ENCODE assay signal across 8 mouse cellular contexts in the genomic region with DNA sequence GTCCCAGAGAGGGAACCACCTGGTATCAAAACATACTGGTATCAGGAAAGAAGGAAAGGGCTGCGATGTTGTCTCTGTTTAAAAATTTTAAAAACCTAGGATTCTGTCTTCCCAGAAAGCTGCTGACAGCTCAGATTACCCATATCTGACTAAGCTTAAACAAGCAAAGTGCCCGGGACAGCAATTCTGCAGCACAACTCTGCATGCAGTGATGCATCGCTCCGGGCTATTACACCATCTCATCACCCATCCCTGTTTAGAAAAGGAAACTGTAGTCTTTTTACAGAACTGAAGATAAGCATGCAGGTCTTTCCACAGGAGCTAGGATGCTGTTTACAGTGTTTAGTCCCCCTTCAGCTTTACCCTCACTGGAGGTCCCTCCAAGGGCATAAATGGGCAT. TPM values are rescaled to one million over a fixed set of nuclear protein-coding genes. Genes with fewer than 3 reads are reported as not detected.
DNase-seq lines count a peak whose midpoint lies in the region; ATAC-seq and TF ChIP-seq lines count a peak whose summit lies in the region.

No protein-coding gene starts in this region.

- peaks cover 5% of the 10 kb centered on the region; the same call in 1 of the 2 replicates for H3K36me3 ChIP-seq in embryonic facial prominence, embryonic 12.5 days
- H3K36me3 ChIP-seq in hindbrain, postnatal 0 days (ENCODE audit: insufficient read depth, low read length) = no peaks in the 10 kb centered on the region
- H3K36me3 ChIP-seq in midbrain, postnatal 0 days (ENCODE audit: insufficient read depth, low read length) = 0 out of 2 replicates have a peak, but pooled peaks cover 2% of the 10 kb centered on the region

- no peak for ATAC-seq in embryonic facial prominence, embryonic 12.5 days (ENCODE audit: insufficient number of reproducible peaks, insufficient read depth, low FRiP score, low TSS enrichment)
- ATAC-seq in hindbrain, postnatal 0 days = no peak
- ATAC-seq in midbrain, postnatal 0 days (ENCODE audit: low FRiP score) = no peak

- no peaks in the 10 kb centered on the region for H3K27me3 ChIP-seq in embryonic facial prominence, embryonic 12.5 days
- H3K27me3 ChIP-seq in hindbrain, postnatal 0 days (ENCODE audit: insufficient read depth, low read length) = no peaks in the 10 kb centered on the region
- H3K27me3 ChIP-seq in midbrain, postnatal 0 days (ENCODE audit: insufficient read depth, low read length) = no peaks in the 10 kb centered on the region

- peak overlapping the region; percentile 90 for H3K9ac ChIP-seq in embryonic facial prominence, embryonic 12.5 days
- H3K9ac ChIP-seq in hindbrain, postnatal 0 days (replicated peaks; ENCODE audit: low read length) = peak overlapping the region; percentile 83
- H3K9ac ChIP-seq in midbrain, postnatal 0 days (replicated peaks; ENCODE audit: low read length, poor library complexity, severe bottlenecking) = peak overlapping the region; percentile 92; the same call in 1 of the 2 replicates

- H3K4me2 ChIP-seq in embryonic facial prominence, embryonic 12.5 days (replicated peaks) = peak overlapping the region; percentile 77
- H3K4me2 ChIP-seq in hindbrain, postnatal 0 days (ENCODE audit: low read depth, low read length) = peak overlapping the region; percentile 77
- H3K4me2 ChIP-seq in midbrain, postnatal 0 days (ENCODE audit: low read depth, low read length, poor library complexity, severe bottlenecking) = peak overlapping the region; percentile 79

- WGBS in embryonic facial prominence, embryonic 12.5 days = 80% methylated on average over 4 of the region's 4 CpGs
- WGBS in hindbrain, postnatal 0 days = 82% methylated on average over 4 of the region's 4 CpGs
- 90% methylated on average over 4 of the region's 4 CpGs for WGBS in midbrain, postnatal 0 days

- no peaks in the 10 kb centered on the region for H3K9me3 ChIP-seq in embryonic facial prominence, embryonic 12.5 days
- no peaks in the 10 kb centered on the region for H3K9me3 ChIP-seq in hindbrain, postnatal 0 days (ENCODE audit: low read length)
- no peaks in the 10 kb centered on the region for H3K9me3 ChIP-seq in midbrain, postnatal 0 days (ENCODE audit: low read length)

- TF ChIP-seq CTCF in layer of hippocampus, adult 2 months (conservative IDR thresholded peaks at IDR 0.05) = no peak
- no peak for TF ChIP-seq CTCF in hindbrain, postnatal 0 days (IDR thresholded peaks at IDR 0.05; ENCODE audit: low read depth)
- no peak for TF ChIP-seq CTCF in midbrain, postnatal 0 days (IDR thresholded peaks at IDR 0.05)

- no peak for DNase-seq in layer of hippocampus, adult 2 months (ENCODE audit: low spot score in 2 of 2)
- no peak for DNase-seq in layer of hippocampus, adult 8-10 months (ENCODE audit: low spot score in 2 of 2)
- no peak for DNase-seq in hindbrain, postnatal 0 days (ENCODE audit: low spot score)
- no peak for DNase-seq in midbrain, postnatal 0 days (ENCODE audit: low spot score)
- no peak for DNase-seq in spleen, postnatal 10 days (ENCODE audit: low spot score in 2 of 2)
- no peak for DNase-seq in yolk sac, embryonic 10.5 days (ENCODE audit: low spot score)
- no peak for DNase-seq in left cerebral cortex, adult 8-10 months (ENCODE audit: low spot score in 2 of 2)

- peaks cover 15% of the 10 kb centered on the region for H3K4me1 ChIP-seq in embryonic facial prominence, embryonic 12.5 days
- peaks cover 13% of the 10 kb centered on the region for H3K4me1 ChIP-seq in hindbrain, postnatal 0 days (ENCODE audit: insufficient read depth, low read length)
- H3K4me1 ChIP-seq in midbrain, postnatal 0 days (ENCODE audit: insufficient read depth, low read length) = peaks cover 16% of the 10 kb centered on the region

- peak overlapping the region; percentile 85 for H3K4me3 ChIP-seq in layer of hippocampus, adult 2 months
- peak overlapping the region; percentile 98 for H3K4me3 ChIP-seq in embryonic facial prominence, embryonic 12.5 days
- H3K4me3 ChIP-seq in hindbrain, postnatal 0 days (ENCODE audit: low read length) = peak overlapping the region; percentile 83
- peak overlapping the region; percentile 93 for H3K4me3 ChIP-seq in midbrain, postnatal 0 days (ENCODE audit: low read depth, low read length)

- peak overlapping the region; percentile 9; the same call in 1 of the 2 replicates for H3K27ac ChIP-seq in layer of hippocampus, adult 2 months
- H3K27ac ChIP-seq in embryonic facial prominence, embryonic 12.5 days = no peak overlapping the region
- H3K27ac ChIP-seq in hindbrain, postnatal 0 days = no peak overlapping the region
- H3K27ac ChIP-seq in midbrain, postnatal 0 days (ENCODE audit: low read depth, low read length) = no peak overlapping the region

RNA-seq across cellular contexts. Expression of a gene that starts 1.9 kb away (rescaled TPM):
- 100 to 1,000 TPM; 409 to 411 TPM for total RNA-seq in layer of hippocampus, adult 2 months (2021)
- total RNA-seq in layer of hippocampus, adult 8-10 months (2022) = 100 to 1,000 TPM; 384 to 435 (median 406) TPM
- 55.8 and 59.5 TPM in 2 replicates for polyA plus RNA-seq in embryonic facial prominence, embryonic 12.5 days (2016; fragmentation: Nextera tagmentation; extraction: Ambion mirVana)
- total RNA-seq in hindbrain, postnatal 0 days (2014; rRNA removed) = 165 and 177 TPM in 2 replicates
- 62.0 and 62.4 TPM in 2 replicates for polyA plus RNA-seq in hindbrain, postnatal 0 days (2015; fragmentation: Nextera tagmentation; extraction: Ambion mirVana)
- 153 and 168 TPM in 2 replicates for total RNA-seq in midbrain, postnatal 0 days (2014; rRNA removed)
- 70.5 and 72.5 TPM in 2 replicates for polyA plus RNA-seq in midbrain, postnatal 0 days (2015; fragmentation: Nextera tagmentation; extraction: Ambion mirVana)
- total RNA-seq in left cerebral cortex, adult 8-10 months (2022) = 100 to 1,000 TPM; 348 to 379 (median 363) TPM

RNA-seq across cellular contexts. Expression of a gene that starts 25.6 kb away (rescaled TPM):
- 1 to 10 TPM; 4.4 to 6.1 TPM for total RNA-seq in layer of hippocampus, adult 2 months (2021)
- total RNA-seq in layer of hippocampus, adult 8-10 months (2022) = 1 to 10 TPM; 5.5 to 8.8 (median 7.9) TPM
- 270 and 277 TPM in 2 replicates for polyA plus RNA-seq in embryonic facial prominence, embryonic 12.5 days (2016; fragmentation: Nextera tagmentation; extraction: Ambion mirVana)
- total RNA-seq in hindbrain, postnatal 0 days (2014; rRNA removed) = 57.0 and 61.2 TPM in 2 replicates
- polyA plus RNA-seq in hindbrain, postnatal 0 days (2015; fragmentation: Nextera tagmentation; extraction: Ambion mirVana) = 63.1 and 68.5 TPM in 2 replicates
- total RNA-seq in midbrain, postnatal 0 days (2014; rRNA removed) = 60.7 and 61.0 TPM in 2 replicates
- polyA plus RNA-seq in midbrain, postnatal 0 days (2015; fragmentation: Nextera tagmentation; extraction: Ambion mirVana) = 64.5 and 66.7 TPM in 2 replicates
- 1 to 10 TPM; 5.4 to 7.7 (median 7.0) TPM for total RNA-seq in left cerebral cortex, adult 8-10 months (2022)

RNA-seq across cellular contexts. Expression of a gene that starts 38.6 kb away (rescaled TPM):
- total RNA-seq in layer of hippocampus, adult 2 months (2021) = 10 to 100 TPM; 60.1 to 63.7 TPM
- 10 to 100 TPM; 50.9 to 64.2 (median 51.9) TPM for total RNA-seq in layer of hippocampus, adult 8-10 months (2022)
- polyA plus RNA-seq in embryonic facial prominence, embryonic 12.5 days (2016; fragmentation: Nextera tagmentation; extraction: Ambion mirVana) = 44.8 and 46.1 TPM in 2 replicates
- total RNA-seq in hindbrain, postnatal 0 days (2014; rRNA removed) = 66.1 and 67.0 TPM in 2 replicates
- 92.6 and 95.1 TPM in 2 replicates for polyA plus RNA-seq in hindbrain, postnatal 0 days (2015; fragmentation: Nextera tagmentation; extraction: Ambion mirVana)
- 54.4 and 65.3 TPM in 2 replicates for total RNA-seq in midbrain, postnatal 0 days (2014; rRNA removed)
- 98.3 and 105 TPM in 2 replicates for polyA plus RNA-seq in midbrain, postnatal 0 days (2015; fragmentation: Nextera tagmentation; extraction: Ambion mirVana)
- 10 to 100 TPM; 43.5 to 59.7 (median 55.1) TPM for total RNA-seq in left cerebral cortex, adult 8-10 months (2022)

RNA-seq across cellular contexts. Expression of a gene that starts 40.0 kb away (rescaled TPM):
- 10 to 100 TPM; 80.4 to 85.1 TPM for total RNA-seq in layer of hippocampus, adult 2 months (2021)
- total RNA-seq in layer of hippocampus, adult 8-10 months (2022) = 10 to 100 TPM; 63.3 to 78.7 (median 73.4) TPM
- 99.6 and 107 TPM in 2 replicates for polyA plus RNA-seq in embryonic facial prominence, embryonic 12.5 days (2016; fragmentation: Nextera tagmentation; extraction: Ambion mirVana)
- total RNA-seq in hindbrain, postnatal 0 days (2014; rRNA removed) = 37.8 and 58.3 TPM in 2 replicates
- polyA plus RNA-seq in hindbrain, postnatal 0 days (2015; fragmentation: Nextera tagmentation; extraction: Ambion mirVana) = 124 and 136 TPM in 2 replicates
- 43.8 and 46.1 TPM in 2 replicates for total RNA-seq in midbrain, postnatal 0 days (2014; rRNA removed)
- 128 and 131 TPM in 2 replicates for polyA plus RNA-seq in midbrain, postnatal 0 days (2015; fragmentation: Nextera tagmentation; extraction: Ambion mirVana)
- 10 to 100 TPM; 65.0 to 73.3 (median 69.1) TPM for total RNA-seq in left cerebral cortex, adult 8-10 months (2022)

RNA-seq across cellular contexts. Expression of a gene that starts 40.0 kb away (rescaled TPM):
- total RNA-seq in layer of hippocampus, adult 2 months (2021) = 10 to 100 TPM; 66.9 to 72.7 TPM
- 10 to 100 TPM; 54.6 to 64.3 (median 62.0) TPM for total RNA-seq in layer of hippocampus, adult 8-10 months (2022)
- 38.7 and 42.4 TPM in 2 replicates for polyA plus RNA-seq in embryonic facial prominence, embryonic 12.5 days (2016; fragmentation: Nextera tagmentation; extraction: Ambion mirVana)
- 34.9 and 49.5 TPM in 2 replicates for total RNA-seq in hindbrain, postnatal 0 days (2014; rRNA removed)
- polyA plus RNA-seq in hindbrain, postnatal 0 days (2015; fragmentation: Nextera tagmentation; extraction: Ambion mirVana) = 21.4 and 24.3 TPM in 2 replicates
- total RNA-seq in midbrain, postnatal 0 days (2014; rRNA removed) = 29.7 and 31.7 TPM in 2 replicates
- polyA plus RNA-seq in midbrain, postnatal 0 days (2015; fragmentation: Nextera tagmentation; extraction: Ambion mirVana) = 20.2 and 22.5 TPM in 2 replicates
- total RNA-seq in left cerebral cortex, adult 8-10 months (2022) = 10 to 100 TPM; 44.3 to 57.5 (median 48.6) TPM
